Mouse (Mus musculus): ENCODE data around the gene Gpatch1.
"Not testable (repeated sequence)": the region's sequence is repeated elsewhere in the genome, so short reads cannot be mapped to it uniquely, and the experiment has no call there.

Gpatch1 gene

GRCm38 (mm10) chr7:35237935-35238334, 80.3 kb downstream of the Gpatch1 start:
- not testable (repeated sequence) for DNase-seq (ENCODE audit: low spot score in 2 of 2)

GRCm38 (mm10) chr7:35235308-35235707, 82.9 kb downstream of the Gpatch1 start:
- peak; percentile 38 to 70 for DNase-seq (ENCODE audit: low spot score in 2 of 2)

GRCm38 (mm10) chr7:35234361-35235245, 83.6 kb downstream of the Gpatch1 start:
- DNase-seq (ENCODE audit: low spot score in 2 of 2), result peak; percentile 96 to 100

DNA sequence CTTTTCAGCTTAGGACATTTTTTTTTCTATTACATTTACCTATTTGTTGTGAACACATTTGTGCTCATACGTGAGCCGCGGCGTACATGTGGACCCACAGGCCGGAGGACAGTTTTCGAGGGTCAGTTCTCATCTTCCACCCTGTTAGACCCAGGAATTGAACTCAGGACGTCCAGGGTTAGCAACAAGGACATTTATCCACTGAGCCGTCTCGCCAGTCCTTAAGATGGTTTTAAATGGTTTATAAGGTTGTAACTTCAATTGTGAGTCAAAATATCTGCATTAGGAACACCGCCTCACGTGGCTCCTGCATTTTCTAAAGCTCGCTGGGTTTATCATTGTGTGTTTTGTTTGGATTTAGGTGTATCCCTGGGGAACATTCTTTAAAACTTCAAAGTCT, 84.4 kb downstream of the Gpatch1 start:
- peak in 1 of 2 experiments; percentile 14 for DNase-seq (ENCODE audit: low spot score in 2 of 2)

DNA sequence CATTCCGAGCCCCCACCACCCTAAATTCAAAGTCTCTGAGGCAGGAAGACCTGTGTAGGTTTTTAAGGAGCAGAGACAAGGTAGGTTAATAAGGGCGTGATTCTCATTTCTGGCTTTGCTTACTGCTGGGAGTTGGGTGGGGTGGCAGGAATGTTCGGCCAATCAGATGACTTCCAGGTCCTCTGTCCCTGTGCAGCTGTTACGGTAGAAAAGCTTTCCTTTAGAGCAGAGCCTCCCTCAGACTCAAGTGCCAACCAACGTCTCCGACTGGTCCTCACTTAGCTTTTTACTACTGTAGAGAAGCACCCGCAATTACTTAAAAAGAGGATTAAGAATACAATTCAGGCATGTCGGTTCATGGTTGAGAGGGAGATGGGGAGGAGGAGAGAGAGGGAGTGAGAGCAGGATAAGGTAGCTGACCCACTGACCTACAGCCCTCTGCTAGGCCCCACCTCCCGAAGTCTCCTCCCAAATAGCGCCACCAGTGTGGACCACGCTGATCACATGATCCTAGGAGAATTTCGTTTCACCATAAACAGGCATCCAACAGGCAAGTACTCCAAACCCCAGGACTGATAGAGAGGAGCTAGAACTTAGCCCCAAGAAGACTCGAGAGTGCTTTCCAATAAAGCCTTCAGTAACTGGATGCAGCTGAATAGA, 85.3 kb downstream of the Gpatch1 start:
- DNase-seq (ENCODE audit: low spot score in 2 of 2), result no peak

- no peak for DNase-seq (ENCODE audit: low spot score in 2 of 2)
Observed at GRCm38 (mm10) chr7:35230333-35230732, 87.9 kb downstream of the Gpatch1 start.

All from left cerebral cortex, adult 9 months (tissue).